Mouse (Mus musculus) C2C12 (cell line): ENCODE measurements around the gene Zic5.

ENCODE experiments used
- CEBPB ChIP-seq: IDR thresholded peaks from one replicate; pipeline ENCODE4 v1.6.1; 2011; ENCODE audit warnings: low read depth, mild to moderate bottlenecking, control low read depth, moderate library complexity
- CTCF ChIP-seq: IDR thresholded peaks from one replicate; pipeline ENCODE4 v1.5.1; 2011; ENCODE audit not compliant: control insufficient read depth, insufficient read depth, insufficient read length
- FOSL1 ChIP-seq: IDR thresholded peaks from one replicate; pipeline ENCODE4 v1.8.0; 2011; ENCODE audit warnings: mild to moderate bottlenecking, low read length; ENCODE audit not compliant: poor library complexity, insufficient read depth, severe bottlenecking
- MAX ChIP-seq: IDR thresholded peaks from one replicate; pipeline ENCODE4 v1.6.1; 2011; ENCODE audit warnings: mild to moderate bottlenecking, control low read depth
- MYOD1 ChIP-seq: IDR thresholded peaks from one replicate; pipeline ENCODE4 v1.6.1; 2011; ENCODE audit warnings: low read depth; ENCODE audit not compliant: control insufficient read depth, insufficient read length
- MYOG ChIP-seq: IDR thresholded peaks from one replicate; pipeline ENCODE4 v1.6.1; 2011; ENCODE audit not compliant: control insufficient read depth, insufficient read length; ENCODE audit errors: extremely low read depth
- USF1 ChIP-seq: IDR thresholded peaks from one replicate; pipeline ENCODE4 v1.6.1; 2011; ENCODE audit warnings: low read depth, mild to moderate bottlenecking, control low read depth, moderate library complexity

- TF ChIP-seq USF1 (no peak), CTCF (no peak), MYOG (no peak), MAX (no peak), CEBPB (no peak), FOSL1 (no peak), MYOD1 (no peak)
Measured at GRCm38 (mm10) chr14:122474041-122474890, 8.8 kb upstream of the Zic5 start.
